26 mouse cellular contexts compared by ENCODE assay signal in the genomic region with DNA sequence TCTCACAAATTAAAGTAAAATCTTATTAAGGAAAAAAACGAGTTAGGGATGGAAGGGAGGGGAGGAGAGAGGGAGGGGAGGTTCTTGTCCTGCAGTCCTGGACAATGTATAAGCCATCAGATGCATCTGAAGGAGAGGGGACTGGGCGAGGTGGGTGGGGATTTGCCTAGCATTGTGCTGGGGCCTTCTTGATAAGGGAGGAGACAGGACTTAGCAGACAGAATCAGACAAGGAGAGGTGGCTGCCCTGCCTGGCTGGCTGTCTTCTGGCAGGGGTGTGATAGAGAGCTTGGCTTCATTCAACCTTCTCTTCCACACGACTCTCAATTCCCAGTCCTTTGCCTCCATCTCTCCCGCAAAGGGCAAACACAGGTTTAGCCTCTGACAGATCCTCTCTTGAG.
DNase-seq lines count a peak whose midpoint lies in the region; ATAC-seq and TF ChIP-seq lines count a peak whose summit lies in the region.
"Had no signal": no experiment of that assay in that cellular context is flagged by ENCODE, and none has a peak within 500 bp of the region (broad histone marks: within the 10 kb centered on the region; RNA-seq: fewer than 3 reads in every experiment).

No protein-coding gene starts in this region.

- no peak overlapping the region for H3K9ac ChIP-seq in MEL (ENCODE audit: control insufficient read depth, low read depth, low read length, poor library complexity, severe bottlenecking)
- no peak overlapping the region for H3K9ac ChIP-seq in liver, embryonic 12.5 days
- no peak overlapping the region for H3K9ac ChIP-seq in liver, embryonic 14.5 days (replicated peaks)
- H3K9ac ChIP-seq in forebrain, postnatal 0 days: no peak overlapping the region
- H3K9ac ChIP-seq: forebrain, embryonic 13.5 days; forebrain, embryonic 15.5 days had no signal

- H3K27me3 ChIP-seq in heart, embryonic 10.5 days (ENCODE audit: insufficient read depth, poor library complexity, severe bottlenecking): no peaks in the 10 kb centered on the region
- peaks cover 0 to 2% of the 10 kb centered on the region in 2 experiments; a peak in 1 of 4 replicates for H3K27me3 ChIP-seq in MEL (ENCODE audit: control insufficient read depth in 1 of 2, insufficient read depth in 2 of 2, low read length in 2 of 2)
- H3K27me3 ChIP-seq in liver, embryonic 12.5 days (replicated peaks): 0 out of 2 replicates have a peak, but pooled peaks cover 6% of the 10 kb centered on the region
- H3K27me3 ChIP-seq in liver, embryonic 14.5 days (ENCODE audit: control insufficient read depth, insufficient read depth, low read length): no peaks in the 10 kb centered on the region
- H3K27me3 ChIP-seq in forebrain, postnatal 0 days (ENCODE audit: insufficient read depth, low read length): no peaks in the 10 kb centered on the region
- H3K27me3 ChIP-seq: CH12.LX; embryonic facial prominence, embryonic 12.5 days; forebrain, embryonic 13.5 days; forebrain, embryonic 15.5 days; Patski had no signal

- H3K4me3 ChIP-seq in heart, embryonic 10.5 days: no peak overlapping the region
- H3K4me3 ChIP-seq in MEL (ENCODE audit: control insufficient read depth in 1 of 2, insufficient read depth in 1 of 2, low read depth in 2 of 2, low read length in 2 of 2): no peak overlapping the region
- H3K4me3 ChIP-seq in liver, embryonic 12.5 days: no peak overlapping the region
- H3K4me3 ChIP-seq in liver, embryonic 14.5 days (ENCODE audit: insufficient read depth in 1 of 2, low read depth in 2 of 2, low read length in 2 of 2): no peak overlapping the region
- H3K4me3 ChIP-seq in forebrain, postnatal 0 days (ENCODE audit: low read depth, low read length): no peak overlapping the region
- H3K4me3 ChIP-seq: embryonic facial prominence, embryonic 10.5 days; embryonic facial prominence, embryonic 12.5 days; forebrain, embryonic 13.5 days; forebrain, embryonic 15.5 days had no signal

- TF ChIP-seq CTCF in MEL (IDR thresholded peaks at IDR 0.05 in 2 of 3, conservative IDR thresholded peaks at IDR 0.05 in 1 of 3; ENCODE audit: control insufficient read depth in 1 of 3, insufficient read depth in 1 of 3, low read depth in 2 of 3, low read length in 3 of 3, poor library complexity in 1 of 3, severe bottlenecking in 1 of 3): no peak
- no peak for TF ChIP-seq CTCF in liver, embryonic 14.5 days (IDR thresholded peaks at IDR 0.05; ENCODE audit: low read depth)
- no peak for TF ChIP-seq CTCF in forebrain, postnatal 0 days (IDR thresholded peaks at IDR 0.05; ENCODE audit: low read depth)

- no peak for DNase-seq in heart, embryonic 10.5 days (ENCODE audit: low spot score)
- no peak for DNase-seq in heart, adult 18-20 months
- peak; percentile 10 for DNase-seq in MEL (ENCODE audit: low read depth, low spot score)
- DNase-seq in liver, embryonic 14.5 days (ENCODE audit: low read depth in 3 of 3, low spot score in 3 of 3): no peak
- no peak for DNase-seq in forebrain, postnatal 0 days
- no peak for DNase-seq in right cerebral cortex, postnatal 25 days
- DNase-seq in left cerebral cortex, adult 11 months (ENCODE audit: low spot score): no peak
- DNase-seq: adrenal gland, adult 8-10 months; adrenal gland, postnatal 14 days; adrenal gland, postnatal 36 days; B cell, adult 2 months; cerebellum, adult 11-12 months; cerebellum, adult 2 months; cerebellum, adult 9-10 months; cerebellum, postnatal 10 days; cerebellum, postnatal 25 days had no signal

- H3K36me3 ChIP-seq in heart, embryonic 10.5 days: no peaks in the 10 kb centered on the region
- H3K36me3 ChIP-seq in MEL (ENCODE audit: control insufficient read depth in 1 of 2, insufficient read depth in 2 of 2, low read length in 2 of 2): no peaks in the 10 kb centered on the region
- no peaks in the 10 kb centered on the region for H3K36me3 ChIP-seq in liver, embryonic 12.5 days
- no peaks in the 10 kb centered on the region for H3K36me3 ChIP-seq in liver, embryonic 14.5 days (replicated peaks; ENCODE audit: control insufficient read depth, insufficient read depth, low read depth)
- H3K36me3 ChIP-seq in forebrain, postnatal 0 days (ENCODE audit: insufficient read depth): no peaks in the 10 kb centered on the region
- H3K36me3 ChIP-seq: embryonic facial prominence, embryonic 10.5 days; embryonic facial prominence, embryonic 12.5 days; forebrain, embryonic 15.5 days; G1E had no signal

- TF ChIP-seq RAD21 in MEL (IDR thresholded peaks at IDR 0.05; ENCODE audit: low read depth, low read length): no peak

- H3K9me3 ChIP-seq in heart, embryonic 10.5 days: no peaks in the 10 kb centered on the region
- no peaks in the 10 kb centered on the region for H3K9me3 ChIP-seq in MEL (replicated peaks; ENCODE audit: insufficient read depth, low read length)
- no peaks in the 10 kb centered on the region for H3K9me3 ChIP-seq in liver, embryonic 12.5 days (replicated peaks)
- no peaks in the 10 kb centered on the region for H3K9me3 ChIP-seq in liver, embryonic 14.5 days (ENCODE audit: control insufficient read depth, low read length)
- no peaks in the 10 kb centered on the region for H3K9me3 ChIP-seq in forebrain, postnatal 0 days (ENCODE audit: low read length)
- H3K9me3 ChIP-seq: embryonic facial prominence, embryonic 10.5 days; embryonic facial prominence, embryonic 12.5 days; forebrain, embryonic 13.5 days; forebrain, embryonic 15.5 days; G1E had no signal

- H3K4me1 ChIP-seq in heart, embryonic 10.5 days: peaks cover 26% of the 10 kb centered on the region
- no peaks in the 10 kb centered on the region for H3K4me1 ChIP-seq in MEL (ENCODE audit: control insufficient read depth in 1 of 2, insufficient read depth in 2 of 2, low read length in 2 of 2)
- H3K4me1 ChIP-seq in liver, embryonic 12.5 days: no peaks in the 10 kb centered on the region
- H3K4me1 ChIP-seq in liver, embryonic 14.5 days (replicated peaks; ENCODE audit: control insufficient read depth in 2 of 2, insufficient read depth in 2 of 2, low read length in 1 of 2): no peaks in the 10 kb centered on the region; a peak in 1 of 4 replicates
- H3K4me1 ChIP-seq in forebrain, postnatal 0 days (ENCODE audit: insufficient read depth): no peaks in the 10 kb centered on the region
- H3K4me1 ChIP-seq: forebrain, embryonic 13.5 days; forebrain, embryonic 15.5 days had no signal

- H3K79me2 ChIP-seq in MEL (ENCODE audit: control insufficient read depth, insufficient read depth, low read length, poor library complexity): no peaks in the 10 kb centered on the region

- peak overlapping the region; percentile 44 for H3K27ac ChIP-seq in heart, embryonic 10.5 days
- H3K27ac ChIP-seq in MEL (ENCODE audit: control insufficient read depth, low read depth, low read length): no peak overlapping the region
- no peak overlapping the region for H3K27ac ChIP-seq in liver, embryonic 12.5 days
- no peak overlapping the region for H3K27ac ChIP-seq in liver, embryonic 14.5 days
- H3K27ac ChIP-seq in forebrain, postnatal 0 days (ENCODE audit: low read depth, low read length): no peak overlapping the region
- H3K27ac ChIP-seq: embryonic facial prominence, embryonic 10.5 days; embryonic facial prominence, embryonic 12.5 days; forebrain, embryonic 13.5 days; forebrain, embryonic 15.5 days had no signal

- 40% methylated on average over 4 of the region's 4 CpGs for WGBS in heart, embryonic 10.5 days
- 32% methylated on average over 4 of the region's 4 CpGs for WGBS in liver, embryonic 12.5 days (ENCODE audit: insufficient replicate concordance)
- 30% methylated on average over 4 of the region's 4 CpGs for WGBS in liver, embryonic 14.5 days (ENCODE audit: insufficient replicate concordance)
- WGBS in forebrain, postnatal 0 days: 72% methylated on average over 4 of the region's 4 CpGs

- peak; percentile 70; the same call in 1 of the 2 replicates for ATAC-seq in liver, embryonic 12.5 days
- ATAC-seq in liver, embryonic 14.5 days (ENCODE audit: insufficient read depth): peak; percentile 53; the same call in 1 of the 2 replicates
- no peak for ATAC-seq in forebrain, postnatal 0 days
- ATAC-seq: activated CD4-positive, CD25-positive, alpha-beta regulatory T cell, adult 4 months; CD4-positive, CD25-positive, alpha-beta regulatory T cell, adult 4 months; forebrain, embryonic 13.5 days; forebrain, embryonic 15.5 days; Patski had no signal

- no peak overlapping the region for H3K4me2 ChIP-seq in liver, embryonic 12.5 days
- no peak overlapping the region for H3K4me2 ChIP-seq in liver, embryonic 14.5 days (ENCODE audit: low read depth)
- H3K4me2 ChIP-seq in forebrain, postnatal 0 days (ENCODE audit: low read depth): no peak overlapping the region
- H3K4me2 ChIP-seq: embryonic facial prominence, embryonic 12.5 days; forebrain, embryonic 13.5 days; forebrain, embryonic 15.5 days had no signal

- no peak for TF ChIP-seq POLR2A in MEL (IDR thresholded peaks at IDR 0.05; ENCODE audit: control insufficient read depth in 1 of 2, insufficient read depth in 1 of 2, low read depth in 1 of 2, low read length in 2 of 2, poor library complexity in 1 of 2)

- TF ChIP-seq EP300 in MEL (IDR thresholded peaks at IDR 0.05; ENCODE audit: low read depth in 1 of 2, low read length in 2 of 2): no peak
- no peak for TF ChIP-seq EP300 in liver, embryonic 14.5 days (IDR thresholded peaks at IDR 0.05; ENCODE audit: low read depth)

TF ChIP-seq in MEL, 35 proteins besides CTCF, POLR2A, EP300 and RAD21:
- TF ChIP-seq JUND (IDR thresholded peaks at IDR 0.05; ENCODE audit: low read depth, low read length): no peak
- TF ChIP-seq CHD2 (IDR thresholded peaks at IDR 0.05; ENCODE audit: low read length): no peak
- TF ChIP-seq SIN3A (IDR thresholded peaks at IDR 0.05; ENCODE audit: low read length): no peak
